In the genomic region with DNA sequence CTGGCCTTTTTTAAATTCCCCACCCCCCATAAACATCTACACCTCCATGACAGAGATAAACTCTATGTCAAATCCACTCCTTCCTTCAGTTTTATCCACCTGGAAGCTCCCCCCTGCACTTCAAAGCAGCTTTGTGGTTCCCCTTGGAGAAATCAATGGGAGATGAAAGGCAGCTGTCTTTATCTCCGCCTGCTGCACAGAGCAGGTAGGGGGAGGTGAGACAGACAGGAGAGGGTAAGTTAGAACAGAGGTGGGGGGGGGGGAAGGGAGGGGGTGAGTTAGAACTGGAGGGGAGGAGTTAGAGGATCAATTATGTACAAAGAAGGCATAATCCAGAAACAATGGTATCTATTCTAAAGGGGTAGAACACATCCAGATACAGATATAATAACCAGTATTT, we compare ENCODE assay signal across 26 mouse cellular contexts.
DNase-seq lines count a peak whose midpoint lies in the region; ATAC-seq and TF ChIP-seq lines count a peak whose summit lies in the region.
"Had no signal": no experiment of that assay in that cellular context is flagged by ENCODE, and none has a peak within 500 bp of the region (broad histone marks: within the 10 kb centered on the region; RNA-seq: fewer than 3 reads in every experiment).

No protein-coding gene starts in this region.

- WGBS in forebrain, embryonic 13.5 days, result 32% methylated on average over 1 of the region's 1 CpGs
- 64% methylated on average over 1 of the region's 1 CpGs for WGBS in forebrain, postnatal 0 days
- 88% methylated on average over 1 of the region's 1 CpGs for WGBS in hindbrain, embryonic 11.5 days
- 63% methylated on average over 1 of the region's 1 CpGs for WGBS in hindbrain, embryonic 14.5 days
- 67% methylated on average over 1 of the region's 1 CpGs for WGBS in neural tube, embryonic 14.5 days

- no peaks in the 10 kb centered on the region for H3K9me3 ChIP-seq in forebrain, embryonic 13.5 days (replicated peaks)
- no peaks in the 10 kb centered on the region for H3K9me3 ChIP-seq in forebrain, postnatal 0 days (ENCODE audit: low read length)
- H3K9me3 ChIP-seq in hindbrain, embryonic 11.5 days (ENCODE audit: control insufficient read depth, low read length), result no peaks in the 10 kb centered on the region
- no peaks in the 10 kb centered on the region for H3K9me3 ChIP-seq in hindbrain, embryonic 14.5 days (ENCODE audit: control insufficient read depth, low read length)
- H3K9me3 ChIP-seq in neural tube, embryonic 14.5 days (ENCODE audit: control insufficient read depth, low read length), result no peaks in the 10 kb centered on the region
- H3K9me3 ChIP-seq: embryonic facial prominence, embryonic 13.5 days; G1E; intestine, embryonic 15.5 days; limb, embryonic 13.5 days; neural tube, embryonic 12.5 days had no signal

- no peak for TF ChIP-seq CTCF in forebrain, postnatal 0 days (IDR thresholded peaks at IDR 0.05; ENCODE audit: low read depth)

- no peak overlapping the region for H3K9ac ChIP-seq in forebrain, embryonic 13.5 days
- no peak overlapping the region for H3K9ac ChIP-seq in forebrain, postnatal 0 days
- H3K9ac ChIP-seq in hindbrain, embryonic 11.5 days (ENCODE audit: low read depth, low read length), result no peak overlapping the region
- no peak overlapping the region for H3K9ac ChIP-seq in hindbrain, embryonic 14.5 days
- no peak overlapping the region for H3K9ac ChIP-seq in neural tube, embryonic 14.5 days (replicated peaks; ENCODE audit: low read depth, low read length)
- H3K9ac ChIP-seq: embryonic facial prominence, embryonic 13.5 days; intestine, embryonic 15.5 days; limb, embryonic 13.5 days; liver, embryonic 14.5 days; lung, embryonic 14.5 days; neural tube, embryonic 12.5 days had no signal

- peak; percentile 25; the same call in 1 of the 2 replicates for ATAC-seq in forebrain, embryonic 13.5 days
- no peak for ATAC-seq in forebrain, postnatal 0 days
- 0 out of 2 replicates have a peak, but pooled peaks have one; percentile 47 for ATAC-seq in hindbrain, embryonic 11.5 days (ENCODE audit: low FRiP score)
- ATAC-seq in hindbrain, embryonic 14.5 days (ENCODE audit: low FRiP score), result no peak
- ATAC-seq in neural tube, embryonic 14.5 days (ENCODE audit: low read depth), result 0 out of 2 replicates have a peak, but pooled peaks have one; percentile 9
- no peak for ATAC-seq in cerebellum, adult (ENCODE audit: insufficient number of reproducible peaks, low FRiP score, low TSS enrichment)
- ATAC-seq: intestine, embryonic 15.5 days had no signal

- H3K4me1 ChIP-seq in forebrain, embryonic 13.5 days, result peaks cover 5% of the 10 kb centered on the region
- no peaks in the 10 kb centered on the region for H3K4me1 ChIP-seq in forebrain, postnatal 0 days (ENCODE audit: insufficient read depth)
- H3K4me1 ChIP-seq in hindbrain, embryonic 11.5 days (replicated peaks; ENCODE audit: control insufficient read depth, insufficient read depth, low read length), result no peaks in the 10 kb centered on the region
- no peaks in the 10 kb centered on the region for H3K4me1 ChIP-seq in hindbrain, embryonic 14.5 days (replicated peaks; ENCODE audit: control insufficient read depth, insufficient read depth, low read length)
- no peaks in the 10 kb centered on the region for H3K4me1 ChIP-seq in neural tube, embryonic 14.5 days (ENCODE audit: control insufficient read depth, insufficient read depth, low read length)
- H3K4me1 ChIP-seq: intestine, embryonic 15.5 days; neural tube, embryonic 12.5 days had no signal

- H3K27me3 ChIP-seq in forebrain, embryonic 13.5 days, result no peaks in the 10 kb centered on the region
- no peaks in the 10 kb centered on the region for H3K27me3 ChIP-seq in forebrain, postnatal 0 days (ENCODE audit: insufficient read depth, low read length)
- no peaks in the 10 kb centered on the region for H3K27me3 ChIP-seq in hindbrain, embryonic 11.5 days (ENCODE audit: control insufficient read depth, insufficient read depth, low read length)
- no peaks in the 10 kb centered on the region for H3K27me3 ChIP-seq in hindbrain, embryonic 14.5 days (ENCODE audit: control insufficient read depth, insufficient read depth, low read length)
- H3K27me3 ChIP-seq in neural tube, embryonic 14.5 days (ENCODE audit: control insufficient read depth, insufficient read depth, low read length), result no peaks in the 10 kb centered on the region
- H3K27me3 ChIP-seq: embryonic facial prominence, embryonic 13.5 days; intestine, embryonic 15.5 days; neural tube, embryonic 12.5 days had no signal

- no peak overlapping the region for H3K4me3 ChIP-seq in forebrain, embryonic 13.5 days
- H3K4me3 ChIP-seq in forebrain, postnatal 0 days (ENCODE audit: low read depth, low read length), result no peak overlapping the region
- no peak overlapping the region for H3K4me3 ChIP-seq in hindbrain, embryonic 11.5 days (ENCODE audit: low read depth, low read length)
- H3K4me3 ChIP-seq in hindbrain, embryonic 14.5 days (replicated peaks; ENCODE audit: low read length), result no peak overlapping the region
- H3K4me3 ChIP-seq in neural tube, embryonic 14.5 days (ENCODE audit: low read depth, low read length), result no peak overlapping the region
- H3K4me3 ChIP-seq: embryonic facial prominence, embryonic 13.5 days; intestine, embryonic 15.5 days; layer of hippocampus, adult 2 months; limb, embryonic 13.5 days; neural tube, embryonic 12.5 days had no signal

- DNase-seq in forebrain, postnatal 0 days, result no peak
- DNase-seq in hindbrain, embryonic 11.5 days (ENCODE audit: low spot score), result no peak
- DNase-seq in hindbrain, embryonic 14.5 days (ENCODE audit: low spot score), result no peak
- no peak for DNase-seq in neural tube, embryonic 10.5 days (ENCODE audit: extremely low spot score, low spot score)
- DNase-seq: adrenal gland, adult 8-10 months; cerebellum, adult 11-12 months; cerebellum, adult 9-11 months; gastrocnemius, postnatal 10 days; heart, postnatal 4 days; kidney, adult 2 months; kidney, postnatal 36 days; lung, postnatal 14 days; thymus, postnatal 4 days had no signal

- H3K27ac ChIP-seq in forebrain, embryonic 13.5 days, result no peak overlapping the region
- H3K27ac ChIP-seq in forebrain, postnatal 0 days (ENCODE audit: low read depth, low read length), result no peak overlapping the region
- H3K27ac ChIP-seq in hindbrain, embryonic 11.5 days (ENCODE audit: low read depth, low read length), result no peak overlapping the region
- no peak overlapping the region for H3K27ac ChIP-seq in hindbrain, embryonic 14.5 days
- no peak overlapping the region for H3K27ac ChIP-seq in neural tube, embryonic 14.5 days (ENCODE audit: low read depth, low read length)
- H3K27ac ChIP-seq: embryonic facial prominence, embryonic 13.5 days; hindbrain, postnatal 0 days; intestine, embryonic 15.5 days; limb, embryonic 13.5 days; liver, embryonic 14.5 days; neural tube, embryonic 12.5 days had no signal

- no peaks in the 10 kb centered on the region for H3K36me3 ChIP-seq in forebrain, embryonic 13.5 days (ENCODE audit: poor library complexity, severe bottlenecking)
- no peaks in the 10 kb centered on the region for H3K36me3 ChIP-seq in forebrain, postnatal 0 days (ENCODE audit: insufficient read depth)
- H3K36me3 ChIP-seq in hindbrain, embryonic 11.5 days (ENCODE audit: control insufficient read depth, insufficient read depth, low read length), result no peaks in the 10 kb centered on the region
- H3K36me3 ChIP-seq in hindbrain, embryonic 14.5 days (replicated peaks; ENCODE audit: control insufficient read depth, insufficient read depth), result no peaks in the 10 kb centered on the region
- H3K36me3 ChIP-seq in neural tube, embryonic 14.5 days (ENCODE audit: control insufficient read depth, insufficient read depth, low read length), result no peaks in the 10 kb centered on the region
- H3K36me3 ChIP-seq: embryonic facial prominence, embryonic 13.5 days; G1E; intestine, embryonic 15.5 days; limb, embryonic 13.5 days; neural tube, embryonic 12.5 days had no signal

- H3K4me2 ChIP-seq in forebrain, embryonic 13.5 days, result no peak overlapping the region
- H3K4me2 ChIP-seq in forebrain, postnatal 0 days (ENCODE audit: low read depth), result no peak overlapping the region
- H3K4me2 ChIP-seq in hindbrain, embryonic 11.5 days (replicated peaks; ENCODE audit: low read depth, low read length), result no peak overlapping the region
- no peak overlapping the region for H3K4me2 ChIP-seq in hindbrain, embryonic 14.5 days (replicated peaks)
- no peak overlapping the region for H3K4me2 ChIP-seq in neural tube, embryonic 14.5 days (ENCODE audit: low read depth, low read length)
- H3K4me2 ChIP-seq: embryonic facial prominence, embryonic 13.5 days; heart, embryonic 11.5 days; intestine, embryonic 15.5 days; limb, embryonic 13.5 days; lung, embryonic 14.5 days; neural tube, embryonic 12.5 days had no signal

Comparison
In these comparisons a context has a peak if more than half of its experiments do, and no peak if none do; other contexts are left out.
1. ATAC-seq: peak in forebrain, embryonic 13.5 days (single experiment), hindbrain, embryonic 11.5 days (single experiment) and neural tube, embryonic 14.5 days (single experiment); none in forebrain, postnatal 0 days (single experiment), hindbrain, embryonic 14.5 days (single experiment) and cerebellum, adult (single experiment).